Mouse (Mus musculus): ENCODE results near the gene Awat2. TPM values are rescaled to one million over a fixed set of nuclear protein-coding genes. Genes with fewer than 3 reads are reported as not detected.
"Not testable (repeated sequence)": the region's sequence is repeated elsewhere in the genome, so short reads cannot be mapped to it uniquely, and the experiment has no call there.

Gene Awat2
- 0.26 and 0.32 TPM in 2 replicates for polyA plus RNA-seq (2014; fragmentation: Nextera tagmentation; extraction: Ambion mirVana)

GRCm38 (mm10) chrX:100442617-100443016 lies at the start of gene Awat2:
Gene Awat2 (minus strand): TSS chrX:100442717.
- ATAC-seq; H3K4me3 ChIP-seq (ENCODE audit: low read depth, low read length); H3K36me3 ChIP-seq (ENCODE audit: control insufficient read depth, insufficient read depth, low read length); H3K9ac ChIP-seq (ENCODE audit: low read length); H3K4me2 ChIP-seq (ENCODE audit: low read length); H3K4me1 ChIP-seq (ENCODE audit: control insufficient read depth, insufficient read depth, low read length); H3K27me3 ChIP-seq (replicated peaks; ENCODE audit: control insufficient read depth, insufficient read depth, low read length); H3K27ac ChIP-seq (ENCODE audit: low read depth, low read length); DNase-seq (ENCODE audit: low spot score); H3K9me3 ChIP-seq (replicated peaks; ENCODE audit: control insufficient read depth, low read length): not testable (repeated sequence)
- 87% methylated on average over 2 of the region's 2 CpGs for whole genome bisulfite sequencing

GRCm38 (mm10) chrX:100480317-100480716 lies 37.8 kb upstream of the Awat2 start:
- WGBS, result 38% methylated on average over 3 of the region's 3 CpGs
- Histone ChIP-seq H3K4me3 (ENCODE audit: low read depth, low read length) (no peak overlapping the region), H3K27me3 (replicated peaks; ENCODE audit: control insufficient read depth, insufficient read depth, low read length) (no peaks in the 10 kb centered on the region), H3K27ac (ENCODE audit: low read depth, low read length) (no peak overlapping the region), H3K9me3 (replicated peaks; ENCODE audit: control insufficient read depth, low read length) (no peaks in the 10 kb centered on the region), H3K9ac (ENCODE audit: low read length) (no peak overlapping the region), H3K4me1 (ENCODE audit: control insufficient read depth, insufficient read depth, low read length) (no peaks in the 10 kb centered on the region), H3K36me3 (ENCODE audit: control insufficient read depth, insufficient read depth, low read length) (no peaks in the 10 kb centered on the region), H3K4me2 (ENCODE audit: low read length) (no peak overlapping the region)
- ATAC-seq, result peak; percentile 78
- peak; percentile 59 for DNase-seq (ENCODE audit: low spot score)

- ATAC-seq, result no peak
- Histone ChIP-seq H3K27ac (ENCODE audit: low read depth, low read length) (no peak overlapping the region), H3K4me1 (ENCODE audit: control insufficient read depth, insufficient read depth, low read length) (no peaks in the 10 kb centered on the region), H3K36me3 (ENCODE audit: control insufficient read depth, insufficient read depth, low read length) (no peaks in the 10 kb centered on the region), H3K4me2 (ENCODE audit: low read length) (no peak overlapping the region), H3K27me3 (replicated peaks; ENCODE audit: control insufficient read depth, insufficient read depth, low read length) (no peaks in the 10 kb centered on the region), H3K9ac (ENCODE audit: low read length) (no peak overlapping the region), H3K4me3 (ENCODE audit: low read depth, low read length) (no peak overlapping the region), H3K9me3 (replicated peaks; ENCODE audit: control insufficient read depth, low read length) (no peaks in the 10 kb centered on the region)
- no peak for DNase-seq (ENCODE audit: low spot score)
- 71% methylated on average over 4 of the region's 4 CpGs for WGBS
Observed at GRCm38 (mm10) chrX:100475569-100476223, 33.2 kb upstream of the Awat2 start.

- no peak overlapping the region for H3K4me3 ChIP-seq (ENCODE audit: low read depth, low read length)
- WGBS, result 90% methylated on average over 3 of the region's 3 CpGs
- H3K9me3 ChIP-seq (replicated peaks; ENCODE audit: control insufficient read depth, low read length), result no peaks in the 10 kb centered on the region
- ATAC-seq (no peak), DNase-seq (ENCODE audit: low spot score) (no peak)
- no peaks in the 10 kb centered on the region for H3K4me1 ChIP-seq (ENCODE audit: control insufficient read depth, insufficient read depth, low read length)
- no peak overlapping the region for H3K9ac ChIP-seq (ENCODE audit: low read length)
- H3K4me2 ChIP-seq (ENCODE audit: low read length), result no peak overlapping the region
- no peak overlapping the region for H3K27ac ChIP-seq (ENCODE audit: low read depth, low read length)
- no peaks in the 10 kb centered on the region for H3K27me3 ChIP-seq (replicated peaks; ENCODE audit: control insufficient read depth, insufficient read depth, low read length)
- H3K36me3 ChIP-seq (ENCODE audit: control insufficient read depth, insufficient read depth, low read length), result no peaks in the 10 kb centered on the region
Observed at GRCm38 (mm10) chrX:100471491-100471890, 29.0 kb upstream of the Awat2 start.

- ATAC-seq, result no peak
- no peaks in the 10 kb centered on the region for H3K9me3 ChIP-seq (replicated peaks; ENCODE audit: control insufficient read depth, low read length)
- WGBS, result 88% methylated on average over 3 of the region's 3 CpGs
- H3K4me3 ChIP-seq (ENCODE audit: low read depth, low read length), result no peak overlapping the region
- H3K9ac ChIP-seq (ENCODE audit: low read length), result no peak overlapping the region
- no peak for DNase-seq (ENCODE audit: low spot score)
- H3K36me3 ChIP-seq (ENCODE audit: control insufficient read depth, insufficient read depth, low read length), result no peaks in the 10 kb centered on the region
- H3K27me3 ChIP-seq (replicated peaks; ENCODE audit: control insufficient read depth, insufficient read depth, low read length), result no peaks in the 10 kb centered on the region
- no peaks in the 10 kb centered on the region for H3K4me1 ChIP-seq (ENCODE audit: control insufficient read depth, insufficient read depth, low read length)
- no peak overlapping the region for H3K27ac ChIP-seq (ENCODE audit: low read depth, low read length)
- no peak overlapping the region for H3K4me2 ChIP-seq (ENCODE audit: low read length)
Observed at GRCm38 (mm10) chrX:100470126-100470525, 27.6 kb upstream of the Awat2 start.

GRCm38 (mm10) chrX:100468047-100468446 lies 25.5 kb upstream of the Awat2 start:
- H3K27ac ChIP-seq (ENCODE audit: low read depth, low read length), result no peak overlapping the region
- H3K4me1 ChIP-seq (ENCODE audit: control insufficient read depth, insufficient read depth, low read length), result no peaks in the 10 kb centered on the region
- H3K9me3 ChIP-seq (replicated peaks; ENCODE audit: control insufficient read depth, low read length), result no peaks in the 10 kb centered on the region
- no peaks in the 10 kb centered on the region for H3K27me3 ChIP-seq (replicated peaks; ENCODE audit: control insufficient read depth, insufficient read depth, low read length)
- 84% methylated on average over 4 of the region's 4 CpGs for WGBS
- H3K4me3 ChIP-seq (ENCODE audit: low read depth, low read length), result no peak overlapping the region
- H3K4me2 ChIP-seq (ENCODE audit: low read length), result no peak overlapping the region
- no peak overlapping the region for H3K9ac ChIP-seq (ENCODE audit: low read length)
- DNase-seq (ENCODE audit: low spot score) (no peak), ATAC-seq (no peak)
- H3K36me3 ChIP-seq (ENCODE audit: control insufficient read depth, insufficient read depth, low read length), result no peaks in the 10 kb centered on the region

- H3K9ac ChIP-seq (ENCODE audit: low read length), result no peak overlapping the region
- 90% methylated on average over 7 of the region's 7 CpGs for WGBS
- no peak for ATAC-seq
- H3K27me3 ChIP-seq (replicated peaks; ENCODE audit: control insufficient read depth, insufficient read depth, low read length), result no peaks in the 10 kb centered on the region
- H3K27ac ChIP-seq (ENCODE audit: low read depth, low read length), result no peak overlapping the region
- H3K36me3 ChIP-seq (ENCODE audit: control insufficient read depth, insufficient read depth, low read length), result no peaks in the 10 kb centered on the region
- no peaks in the 10 kb centered on the region for H3K4me1 ChIP-seq (ENCODE audit: control insufficient read depth, insufficient read depth, low read length)
- H3K4me3 ChIP-seq (ENCODE audit: low read depth, low read length), result no peak overlapping the region
- H3K4me2 ChIP-seq (ENCODE audit: low read length), result no peak overlapping the region
- no peak for DNase-seq (ENCODE audit: low spot score)
- no peaks in the 10 kb centered on the region for H3K9me3 ChIP-seq (replicated peaks; ENCODE audit: control insufficient read depth, low read length)
Observed at GRCm38 (mm10) chrX:100443532-100443931, 1.0 kb upstream of the Awat2 start.

GRCm38 (mm10) chrX:100432311-100432710 lies 10.2 kb downstream of the Awat2 start:
- ATAC-seq (no peak), DNase-seq (ENCODE audit: low spot score) (no peak)
- no peaks in the 10 kb centered on the region for H3K9me3 ChIP-seq (replicated peaks; ENCODE audit: control insufficient read depth, low read length)
- H3K4me2 ChIP-seq (ENCODE audit: low read length), result no peak overlapping the region
- H3K27me3 ChIP-seq (replicated peaks; ENCODE audit: control insufficient read depth, insufficient read depth, low read length), result no peaks in the 10 kb centered on the region
- H3K4me3 ChIP-seq (ENCODE audit: low read depth, low read length), result no peak overlapping the region
- no peak overlapping the region for H3K27ac ChIP-seq (ENCODE audit: low read depth, low read length)
- no peaks in the 10 kb centered on the region for H3K4me1 ChIP-seq (ENCODE audit: control insufficient read depth, insufficient read depth, low read length)
- WGBS, result 76% methylated on average over 3 of the region's 3 CpGs
- H3K36me3 ChIP-seq (ENCODE audit: control insufficient read depth, insufficient read depth, low read length), result no peaks in the 10 kb centered on the region
- H3K9ac ChIP-seq (ENCODE audit: low read length), result no peak overlapping the region

- 86% methylated on average over 21 of the region's 21 CpGs for WGBS
- DNase-seq (ENCODE audit: low spot score), result no peak
- Histone ChIP-seq H3K4me2 (ENCODE audit: low read length) (no peak within 1 kb of the TSS), H3K4me1 (ENCODE audit: control insufficient read depth, insufficient read depth, low read length) (no peaks in the 10 kb centered on the region), H3K27me3 (replicated peaks; ENCODE audit: control insufficient read depth, insufficient read depth, low read length) (no peaks in the 10 kb centered on the region), H3K27ac (ENCODE audit: low read depth, low read length) (no peak within 1 kb of the TSS), H3K9ac (ENCODE audit: low read length) (no peak within 1 kb of the TSS), H3K4me3 (ENCODE audit: low read depth, low read length) (no peak within 1 kb of the TSS), H3K9me3 (replicated peaks; ENCODE audit: control insufficient read depth, low read length) (no peaks in the 10 kb centered on the region), H3K36me3 (ENCODE audit: control insufficient read depth, insufficient read depth, low read length) (no peaks in the 10 kb centered on the region)
- ATAC-seq, result no peak
Observed at GRCm38 (mm10) chrX:100428693-100429092, 13.8 kb downstream of the Awat2 start, which contains the start of gene Otud6a. Gene Otud6a (plus strand): TSS chrX:100429013.

Data from forebrain, embryonic 14.5 days (tissue).